Mouse (Mus musculus) left cerebral cortex, adult 2 months (tissue): ENCODE measurements around the gene Dpt. TPM values are rescaled to one million over a fixed set of nuclear protein-coding genes. Genes with fewer than 3 reads are reported as not detected.
"Not testable (repeated sequence)": the region's sequence is repeated elsewhere in the genome, so short reads cannot be mapped to it uniquely, and the experiment has no call there.

Source experiments
- DNase-seq, 2 experiments: peaks; one replicate each; pipeline ENCODE4 v3.0.0; 2021 to 2022; ENCODE audit warnings: low spot score in 2 of 2, mixed read lengths in 1 of 2; ENCODE audit errors: extremely low spot score in 1 of 2
- H3K27ac ChIP-seq: fragments of 200-600 bp; 2 replicates; pipeline ENCODE4 v1.8.1; 2022
- H3K4me3 ChIP-seq: fragments of 200-600 bp; 2 replicates; pipeline ENCODE4 v1.8.1; 2022
- CTCF ChIP-seq: fragments of 200-600 bp; IDR thresholded peaks from 2 replicates; pipeline ENCODE4 v1.8.1; 2022; ENCODE audit warnings: antibody characterized with exemption, mild to moderate bottlenecking, moderate library complexity
- intact Hi-C: fragments of 180-260 bp; cut with DNase I; formaldehyde crosslinking; loops from one replicate; pipeline ENCODE4 v1.15.1; 2025
- long read RNA-seq, 2 experiments: library from polyadenylated mRNA; stranded (forward); transcript quantifications; one replicate each; pipeline ENCODE4 v2.0.0; 2021; ENCODE audit warnings: borderline mapping rate in 2 of 2
- total RNA-seq, 2 experiments: library from RNA; stranded (reverse); gene quantifications; 2 replicates each; pipeline ENCODE4 v1.2.3; 2021

Dpt gene
- under 1 TPM in 1 of 2 experiments, not detected in 1; 0.38 TPM for total RNA-seq
- long read RNA-seq, experiment 1, result 0 reads
- long read RNA-seq, experiment 2, result 0 reads

- Histone ChIP-seq H3K4me3 (no peak within 1 kb of the TSS), H3K27ac (no peak within 1 kb of the TSS)
- no peak for DNase-seq
- TF ChIP-seq CTCF, result no peak
- intact Hi-C loops, result loop anchor here (5.0 kb wide), 1 partner anchor 51 kb away; no protein-coding TSS in a partner anchor
Observed at GRCm38 (mm10) chr1:164796471-164796870, at the start of gene Dpt. Dpt (plus strand) TSS chr1:164796644.

GRCm38 (mm10) chr1:164753736-164754135 lies 42.7 kb upstream of the Dpt start:
- Histone ChIP-seq H3K4me3 (no peak overlapping the region), H3K27ac (no peak overlapping the region; the same call in 1 of the 2 replicates)
- intact Hi-C loops, result loop anchor here (10.0 kb wide), 1 partner anchor 281 kb away; no protein-coding TSS in a partner anchor
- TF ChIP-seq CTCF, result no peak
- DNase-seq, result peak in 1 of 2 experiments; percentile 31

- intact Hi-C loops, result loop anchor here (5.0 to 10.0 kb wide), 3 partner anchors 73 to 298 kb away; partner anchors contain the start of gene Atp1b1
- TF ChIP-seq CTCF, result no peak
- no peak for DNase-seq
- no peak overlapping the region for H3K4me3 ChIP-seq
- no peak overlapping the region for H3K27ac ChIP-seq
Observed at GRCm38 (mm10) chr1:164755671-164756070, 40.8 kb upstream of the Dpt start.

GRCm38 (mm10) chr1:164756951-164757350 lies 39.5 kb upstream of the Dpt start:
- Histone ChIP-seq H3K4me3 (no peak overlapping the region), H3K27ac (0 out of 2 replicates have a peak overlapping the region, but pooled peaks have one; percentile 11)
- DNase-seq, result no peak
- TF ChIP-seq CTCF, result no peak
- intact Hi-C loops, result loop anchor here (5.0 to 10.0 kb wide), 3 partner anchors 75 to 300 kb away; partner anchors contain the start of gene Atp1b1

- peak overlapping the region; percentile 52 for H3K27ac ChIP-seq
Observed at GRCm38 (mm10) chr1:164758401-164758800, 38.0 kb upstream of the Dpt start.

GRCm38 (mm10) chr1:164762276-164762675 lies 34.2 kb upstream of the Dpt start:
- Histone ChIP-seq H3K4me3 (no peak overlapping the region), H3K27ac (no peak overlapping the region)
- peak; percentile 37 for TF ChIP-seq CTCF
- no peak for DNase-seq
- intact Hi-C loops, result no loop called here

More at GRCm38 (mm10) chr1:164758401-164758800, 38.0 kb upstream of the Dpt start:
- intact Hi-C loops, result loop anchor here (5.0 to 10.0 kb wide), 3 partner anchors 76 to 301 kb away; partner anchors contain the start of gene Atp1b1
- no peak for TF ChIP-seq CTCF
- no peak for DNase-seq
- H3K4me3 ChIP-seq, result no peak overlapping the region

GRCm38 (mm10) chr1:164766646-164767045 lies 29.8 kb upstream of the Dpt start:
- TF ChIP-seq CTCF, result no peak
- Histone ChIP-seq H3K4me3 (no peak overlapping the region), H3K27ac (no peak overlapping the region)
- intact Hi-C loops, result no loop called here
- DNase-seq, result no peak

GRCm38 (mm10) chr1:164770611-164771010 lies 25.8 kb upstream of the Dpt start:
- H3K27ac ChIP-seq, result no peak overlapping the region
- intact Hi-C loops, result no loop called here
- TF ChIP-seq CTCF, result no peak
- no peak overlapping the region for H3K4me3 ChIP-seq
- peak; percentile 38 to 40 for DNase-seq

GRCm38 (mm10) chr1:164780851-164781510 lies 15.5 kb upstream of the Dpt start:
- DNase-seq, result no peak
- Histone ChIP-seq H3K27ac (peak overlapping the region; percentile 76), H3K4me3 (no peak overlapping the region)
- intact Hi-C loops, result loop anchor here (2.0 to 10.0 kb wide), 2 partner anchors 92 to 344 kb away; no protein-coding TSS in a partner anchor
- TF ChIP-seq CTCF, result no peak

- no peak for TF ChIP-seq CTCF
- DNase-seq, result no peak
- H3K27ac ChIP-seq, result no peak overlapping the region
- no peak overlapping the region for H3K4me3 ChIP-seq
- intact Hi-C loops, result loop anchor here (5.0 to 10.0 kb wide), 4 partner anchors 111 to 339 kb away; partner anchors contain the start of gene Atp1b1
Observed at GRCm38 (mm10) chr1:164786165-164786564, 10.3 kb upstream of the Dpt start.

GRCm38 (mm10) chr1:164787771-164788170 lies 8.7 kb upstream of the Dpt start:
- no peak; the same call in 1 of the 2 replicates for TF ChIP-seq CTCF
- peak overlapping the region; percentile 84 for H3K27ac ChIP-seq
- DNase-seq, result peak; percentile 71 to 79
- H3K4me3 ChIP-seq, result no peak overlapping the region
- intact Hi-C loops, result loop anchor here (5.0 to 10.0 kb wide), 4 partner anchors 110 to 337 kb away; partner anchors contain the start of gene Atp1b1

GRCm38 (mm10) chr1:164788292-164788691 lies 8.2 kb upstream of the Dpt start:
- intact Hi-C loops, result loop anchor here (5.0 to 10.0 kb wide), 4 partner anchors 109 to 337 kb away; partner anchors contain the start of gene Atp1b1
- no peak overlapping the region for H3K4me3 ChIP-seq
- no peak for TF ChIP-seq CTCF
- no peak for DNase-seq
- H3K27ac ChIP-seq, result peak overlapping the region; percentile 84

GRCm38 (mm10) chr1:164790296-164790695 lies 6.1 kb upstream of the Dpt start:
- not testable (repeated sequence) for H3K4me3 ChIP-seq

More at GRCm38 (mm10) chr1:164790296-164790695, 6.1 kb upstream of the Dpt start:
- DNase-seq, intact Hi-C loops, H3K27ac ChIP-seq: not testable (repeated sequence)
